Mouse (Mus musculus) skeletal muscle tissue, adult 2 months (tissue): ENCODE measurements around the gene Foxn1.

Experiments
- DNase-seq: peaks from one replicate; pipeline ENCODE4 v3.0.0-alpha.2; 2012; ENCODE audit warnings: low read depth, low spot score

The Foxn1 gene

DNA sequence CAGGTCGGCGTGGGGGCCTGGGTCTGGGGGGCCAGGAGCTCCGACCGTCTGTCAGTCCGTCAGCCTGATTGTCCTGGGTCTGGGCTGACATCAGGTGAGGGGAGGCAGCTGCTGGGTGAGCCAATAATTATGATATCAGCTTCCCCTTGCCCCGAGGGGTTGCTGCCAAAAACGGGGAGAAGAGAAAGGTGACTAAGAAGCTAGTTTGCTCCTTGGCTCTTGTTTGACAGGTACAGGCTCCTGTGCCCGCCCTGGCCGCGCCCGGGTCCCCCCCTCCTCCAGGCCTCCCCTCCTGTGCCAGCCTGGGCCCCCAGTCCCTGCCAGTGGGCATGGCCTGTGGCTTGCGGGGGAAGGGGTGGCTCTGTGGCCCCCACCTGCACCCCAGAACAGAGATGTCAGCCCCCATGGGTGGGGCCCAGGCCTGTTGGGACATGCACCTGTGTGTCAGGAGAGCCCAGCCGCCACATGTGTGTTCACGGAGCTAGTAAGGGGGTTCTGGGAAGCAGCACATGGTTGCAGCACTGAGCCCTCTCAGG, at the start of gene Foxn1:
TSS of gene Foxn1 (minus strand) at position 51 of the 536 bp plus-strand sequence.
- no peak for DNase-seq

GRCm38 (mm10) chr11:78435776-78436349, 49.5 kb upstream of the Foxn1 start:
- no peak for DNase-seq

GRCm38 (mm10) chr11:78434052-78434451, 47.7 kb upstream of the Foxn1 start:
- no peak for DNase-seq

- no peak for DNase-seq
Measured at GRCm38 (mm10) chr11:78431176-78431575, 44.8 kb upstream of the Foxn1 start.

- DNase-seq: no peak
Measured at GRCm38 (mm10) chr11:78430195-78430878, 44.0 kb upstream of the Foxn1 start.

DNA sequence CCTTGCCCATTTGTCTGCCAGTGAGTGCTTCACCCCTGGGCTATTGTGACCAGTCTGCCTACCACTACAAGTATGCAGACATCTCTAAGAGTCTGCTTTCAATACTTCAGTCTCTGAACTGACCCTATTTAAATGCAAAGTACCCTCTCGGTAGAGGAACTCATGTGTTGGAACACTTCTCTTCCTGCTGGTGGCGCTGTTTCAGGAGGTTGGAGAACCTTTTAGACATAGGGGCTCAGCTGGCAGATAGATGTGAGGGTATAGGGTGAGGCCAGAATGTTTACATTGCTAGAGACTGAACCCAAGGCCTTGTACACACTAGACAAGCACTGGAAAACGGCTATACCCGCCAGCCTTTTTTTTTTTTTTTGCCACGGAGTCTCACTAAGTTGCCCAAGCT, 42.0 kb upstream of the Foxn1 start:
- no peak for DNase-seq

- no peak for DNase-seq
Measured at GRCm38 (mm10) chr11:78427655-78428054, 41.3 kb upstream of the Foxn1 start.

GRCm38 (mm10) chr11:78425572-78425971, 39.2 kb upstream of the Foxn1 start:
- DNase-seq: no peak

DNA sequence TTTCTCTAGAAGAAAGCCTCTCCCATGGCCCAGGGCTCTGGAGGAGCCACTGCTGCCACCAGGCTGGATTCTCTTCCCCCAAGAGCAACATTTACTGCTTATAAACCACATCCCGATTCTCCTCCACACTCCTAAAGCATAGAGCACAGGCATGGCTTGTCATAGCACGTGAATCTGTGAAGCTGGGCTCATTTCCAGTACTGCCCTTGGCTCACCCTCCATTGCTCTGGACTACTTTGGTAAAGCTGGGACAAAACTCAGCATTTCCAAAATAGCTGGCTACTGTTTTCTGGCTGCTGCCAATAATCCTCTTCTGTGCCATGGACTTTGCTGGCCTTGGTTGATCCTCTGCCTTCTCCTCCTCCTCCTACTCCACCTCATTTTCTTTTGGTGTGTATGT, 38.0 kb upstream of the Foxn1 start:
- DNase-seq: no peak

- DNase-seq: no peak
Measured at GRCm38 (mm10) chr11:78422055-78422819, 35.9 kb upstream of the Foxn1 start, which contains the start of gene Slc13a2. TSS of gene Slc13a2 (minus strand) at chr11:78422217.

DNA sequence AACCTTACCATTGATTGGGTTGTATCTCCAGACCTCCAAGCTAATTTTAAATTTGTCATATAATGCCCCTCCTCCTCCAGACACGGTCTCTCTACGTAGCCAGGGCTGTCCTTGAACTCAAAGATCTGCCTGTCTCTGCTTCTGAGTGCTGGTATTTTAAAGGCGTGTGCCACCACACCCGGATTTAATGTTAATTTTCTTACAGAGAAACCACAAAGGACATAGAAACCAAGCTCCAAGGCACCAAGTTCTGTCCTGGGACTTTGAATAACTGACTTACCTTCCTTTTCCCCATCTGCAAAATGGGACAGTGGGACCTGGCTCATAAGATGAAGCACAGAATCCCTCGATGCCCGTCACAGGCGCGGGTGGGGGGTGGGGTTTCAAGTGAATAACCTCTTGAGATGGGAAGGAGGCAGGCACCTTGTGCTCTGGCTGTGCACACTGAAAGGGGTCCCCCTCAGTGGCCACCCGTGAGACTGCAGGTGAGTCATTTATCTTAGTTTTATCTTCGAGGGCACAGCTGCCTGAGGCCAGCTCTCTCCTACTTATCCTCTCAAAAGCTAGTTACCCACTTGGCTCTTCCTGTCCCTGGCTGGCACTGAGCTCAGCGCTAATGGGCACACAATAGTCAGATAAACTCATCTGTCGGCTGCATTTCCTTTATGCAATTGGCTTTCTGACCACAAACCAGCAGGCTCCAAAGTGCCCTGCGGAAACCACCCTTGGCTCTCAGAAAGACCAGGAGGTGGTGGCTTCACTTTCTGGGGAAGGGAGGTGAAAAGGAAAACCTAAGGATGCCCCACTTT, 35.0 kb upstream of the Foxn1 start:
- no peak for DNase-seq

DNA sequence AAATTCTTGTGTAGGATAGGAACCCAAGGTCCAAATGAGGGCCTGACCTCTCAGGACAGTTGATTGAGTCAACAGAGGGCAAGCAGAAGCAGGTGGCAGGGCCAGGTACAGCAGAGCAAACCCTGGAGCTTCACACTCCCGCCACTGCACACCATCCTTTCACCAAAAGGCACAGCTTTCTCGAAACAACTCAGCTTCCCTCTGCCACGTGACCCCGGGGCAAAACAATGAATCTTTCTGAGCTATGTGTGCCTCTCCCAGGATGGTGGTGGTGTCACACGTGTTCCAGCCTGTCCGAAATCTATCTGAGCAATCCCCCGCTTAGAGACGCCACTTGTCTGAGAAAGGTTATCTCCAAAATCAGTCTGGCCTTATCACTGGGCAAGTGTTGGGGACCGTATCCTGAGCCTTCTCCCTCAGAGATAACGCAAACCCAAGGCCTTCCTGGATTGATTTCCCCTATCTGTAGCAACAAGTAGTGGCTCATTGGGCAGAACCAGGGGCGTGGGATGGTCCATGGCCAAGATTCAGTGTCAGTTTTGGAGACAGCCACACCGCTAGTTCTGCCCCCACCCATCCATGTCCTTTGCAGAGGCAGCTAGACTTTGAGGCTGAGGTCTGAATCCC, 34.0 kb upstream of the Foxn1 start:
- DNase-seq: no peak

DNA sequence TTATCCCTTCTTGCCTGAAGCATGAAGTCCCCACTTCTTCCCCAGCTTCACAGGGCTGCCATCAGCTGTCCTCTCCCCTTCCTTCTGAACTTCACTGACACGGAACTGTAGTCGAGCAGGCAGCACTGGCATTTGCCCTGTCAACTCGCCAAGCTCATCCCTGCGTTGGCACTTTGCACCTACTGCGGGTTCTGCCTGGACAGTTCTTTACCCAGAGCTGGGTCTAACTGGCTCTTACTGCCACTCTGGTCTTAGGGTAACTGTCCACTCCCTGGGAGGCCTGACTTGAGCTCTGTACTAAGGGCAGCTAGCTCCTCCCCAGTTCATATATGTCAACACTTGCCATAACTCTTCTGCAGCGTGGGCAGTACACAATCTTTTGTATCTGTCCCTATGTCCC, 30.5 kb upstream of the Foxn1 start:
- no peak for DNase-seq

- DNase-seq: no peak
Measured at GRCm38 (mm10) chr11:78412861-78413260, 26.5 kb upstream of the Foxn1 start.

DNA sequence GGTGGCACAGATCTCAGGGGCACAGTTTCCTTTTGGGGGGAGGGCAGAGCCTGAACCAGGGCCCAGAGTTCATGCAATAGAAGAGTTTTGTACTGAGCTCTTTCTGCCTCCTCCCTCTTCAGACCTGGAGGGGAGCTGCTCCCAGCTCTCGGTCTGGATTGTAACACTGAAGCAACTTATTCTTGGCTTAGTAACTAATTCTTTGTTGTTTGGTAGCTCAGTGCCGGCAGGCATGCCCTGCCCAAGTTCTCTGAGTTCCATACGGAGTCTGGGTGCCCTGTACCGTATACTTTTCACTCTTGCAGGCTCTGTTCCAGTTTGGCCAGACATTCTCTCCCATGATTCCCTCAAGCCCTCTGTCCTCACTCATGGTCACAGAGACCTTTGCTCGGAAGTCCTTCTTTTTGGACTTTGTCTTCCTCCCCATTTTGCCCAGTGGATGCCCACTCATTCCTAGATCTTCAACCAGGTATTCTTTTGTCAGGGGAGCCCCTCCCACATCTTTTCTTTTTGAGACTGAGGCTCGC, 26.0 kb upstream of the Foxn1 start:
- DNase-seq: no peak

- peak; percentile 13 for DNase-seq
Measured at GRCm38 (mm10) chr11:78411606-78412323, 25.4 kb upstream of the Foxn1 start.

GRCm38 (mm10) chr11:78408256-78409240, 22.2 kb upstream of the Foxn1 start:
- DNase-seq: no peak

DNA sequence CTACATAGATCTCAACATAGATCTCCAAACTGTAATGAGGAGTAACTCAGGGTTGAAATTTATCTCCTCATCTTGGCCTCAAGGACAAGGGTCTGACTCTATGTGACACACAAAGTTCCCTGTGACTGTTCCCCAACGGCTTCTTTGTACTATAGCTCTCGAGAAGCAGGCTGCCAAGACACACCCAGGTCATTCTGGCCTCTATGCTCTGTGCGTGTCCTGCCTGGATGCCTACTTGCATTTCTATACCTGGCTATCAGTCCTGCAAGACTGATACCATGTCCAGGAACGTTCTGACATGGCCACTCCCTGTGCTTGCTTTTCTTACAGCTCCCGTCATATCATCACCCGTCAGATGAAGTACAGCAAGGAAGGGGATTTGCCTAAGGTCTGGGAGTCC, 15.7 kb upstream of the Foxn1 start:
- DNase-seq: no peak

DNA sequence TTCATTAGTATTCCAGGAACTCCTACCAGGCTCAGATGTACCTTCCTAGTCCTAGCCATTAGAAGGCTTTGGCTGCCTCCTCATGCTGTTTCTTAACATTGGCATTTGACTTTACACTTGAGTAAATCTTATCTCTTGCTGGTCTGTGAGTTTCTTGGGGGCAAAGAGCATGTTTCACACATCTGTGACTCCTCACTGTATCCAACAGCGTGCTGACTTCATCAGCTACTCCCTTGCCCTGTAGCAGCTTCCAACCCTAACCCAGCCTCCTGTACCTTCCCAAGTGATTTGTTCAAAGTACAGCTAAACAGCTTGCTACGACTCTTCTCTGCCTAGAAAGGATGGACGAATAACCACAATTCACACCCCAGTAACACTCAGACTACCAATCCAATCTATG, 15.1 kb upstream of the Foxn1 start:
- DNase-seq: no peak
